Mouse (Mus musculus) MEL (cell line): ENCODE measurements at regions not wholly inside any gene's neighbourhood (a gene's known extent, or its start where the extent isn't known, plus 50 kb on each side); places are given as distances from the start of the nearest gene placed in this dataset.

Source experiments
- DNase-seq: peaks from one replicate; pipeline ENCODE4 v3.0.0; 2011; ENCODE audit warnings: low read depth, low spot score
- H3K27ac ChIP-seq: 2 replicates; pipeline ENCODE4 v1.5.1; 2012; ENCODE audit warnings: low read depth, mild to moderate bottlenecking, control low read depth, low read length, moderate library complexity; ENCODE audit not compliant: control insufficient read depth
- H3K27me3 ChIP-seq, 2 experiments: fragments of 150-350 bp in 1 of 2; sonication (generic) in 1 of 2; 2 replicates each; pipeline ENCODE4 v1.6.1; 2012; ENCODE audit warnings: low read length in 2 of 2, mild to moderate bottlenecking in 2 of 2, improper control_type of control experiment in 1 of 2, moderate library complexity in 1 of 2; ENCODE audit not compliant: insufficient read depth in 2 of 2, control insufficient read depth in 1 of 2
- H3K36me3 ChIP-seq, 2 experiments: 2 replicates each; pipeline ENCODE4 v1.6.1; 2012 to 2014; ENCODE audit warnings: low read length in 2 of 2, improper control_type of control experiment in 1 of 2, inconsistent platforms in 1 of 2, mild to moderate bottlenecking in 1 of 2; ENCODE audit not compliant: insufficient read depth in 2 of 2, control insufficient read depth in 1 of 2
- H3K4me1 ChIP-seq, 2 experiments: fragments of 150-350 bp in 1 of 2; sonication (generic) in 1 of 2; 2 replicates each; pipeline ENCODE4 v1.6.1; 2012; ENCODE audit warnings: low read length in 2 of 2, improper control_type of control experiment in 1 of 2, mild to moderate bottlenecking in 1 of 2; ENCODE audit not compliant: insufficient read depth in 2 of 2, control insufficient read depth in 1 of 2
- H3K4me3 ChIP-seq, 2 experiments: fragments of 150-350 bp in 1 of 2; sonication (generic) in 1 of 2; 2 replicates each; pipeline ENCODE4 v1.5.1; 2012; ENCODE audit warnings: low read depth in 2 of 2, low read length in 2 of 2, mild to moderate bottlenecking in 2 of 2, moderate library complexity in 2 of 2, control low read depth in 1 of 2, improper control_type of control experiment in 1 of 2; ENCODE audit not compliant: control insufficient read depth in 1 of 2, insufficient read depth in 1 of 2
- H3K79me2 ChIP-seq: 2 replicates; pipeline ENCODE4 v1.6.1; 2012; ENCODE audit warnings: mild to moderate bottlenecking, low read length, moderate library complexity; ENCODE audit not compliant: control insufficient read depth, poor library complexity, insufficient read depth
- H3K9ac ChIP-seq: 2 replicates; pipeline ENCODE4 v1.6.1; 2012; ENCODE audit warnings: low read depth, mild to moderate bottlenecking, control low read depth, low read length, moderate library complexity; ENCODE audit not compliant: control insufficient read depth, poor library complexity, severe bottlenecking
- H3K9me3 ChIP-seq: fragments of 150-350 bp; sonication (generic); replicated peaks from 2 replicates; pipeline ENCODE4 v1.6.1; 2012; ENCODE audit warnings: mild to moderate bottlenecking, low read length, improper control_type of control experiment, moderate library complexity; ENCODE audit not compliant: insufficient read depth
- BHLHE40 ChIP-seq: IDR thresholded peaks from 2 replicates; pipeline ENCODE4 v1.6.1; 2012; ENCODE audit warnings: low read depth, mild to moderate bottlenecking, inconsistent platforms, low read length, improper control_type of control experiment, borderline replicate concordance
- CTCF ChIP-seq, 3 experiments: IDR thresholded peaks in 2 of 3; conservative IDR thresholded peaks in 1 of 3; 2 replicates each; pipeline ENCODE4 v1.5.1; 2011 to 2012; ENCODE audit warnings: low read length in 3 of 3, low read depth in 2 of 3, mild to moderate bottlenecking in 2 of 3, improper control_type of control experiment in 1 of 3, inconsistent platforms in 1 of 3, mixed read lengths in 1 of 3, moderate library complexity in 1 of 3; ENCODE audit not compliant: control insufficient read depth in 1 of 3, insufficient read depth in 1 of 3, poor library complexity in 1 of 3, severe bottlenecking in 1 of 3
- E2F4 ChIP-seq: IDR thresholded peaks from 2 replicates; pipeline ENCODE4 v1.6.1; 2011; ENCODE audit warnings: low read depth, low read length, improper control_type of control experiment, borderline replicate concordance
- ELF1 ChIP-seq: IDR thresholded peaks from 2 replicates; pipeline ENCODE4 v1.6.1; 2014; ENCODE audit warnings: low read depth, mild to moderate bottlenecking, inconsistent platforms, low read length, improper control_type of control experiment, moderate library complexity
- EP300 ChIP-seq, 2 experiments: IDR thresholded peaks; 2 replicates each; pipeline ENCODE4 v1.6.1; 2011; ENCODE audit warnings: improper control_type of control experiment in 2 of 2, low read length in 2 of 2, low read depth in 1 of 2, mild to moderate bottlenecking in 1 of 2
- ETS1 ChIP-seq: IDR thresholded peaks from 2 replicates; pipeline ENCODE4 v1.6.1; 2012; ENCODE audit warnings: low read depth, mild to moderate bottlenecking, inconsistent platforms, low read length, improper control_type of control experiment, moderate library complexity
- GATA1 ChIP-seq: IDR thresholded peaks from 2 replicates; pipeline ENCODE4 v1.6.1; 2011; ENCODE audit warnings: low read depth, low read length, improper control_type of control experiment
- JUND ChIP-seq: IDR thresholded peaks from 2 replicates; pipeline ENCODE4 v1.6.1; 2011; ENCODE audit warnings: low read depth, mild to moderate bottlenecking, improper control_type of control experiment, low read length
- KAT2A ChIP-seq: conservative IDR thresholded peaks from 2 replicates; pipeline ENCODE4 v1.6.1; 2012; ENCODE audit warnings: low read depth, low read length, improper control_type of control experiment, inconsistent platforms
- MAX ChIP-seq: IDR thresholded peaks from 2 replicates; pipeline ENCODE4 v1.6.1; 2011; ENCODE audit warnings: low read length, improper control_type of control experiment
- MAZ ChIP-seq: IDR thresholded peaks from 2 replicates; pipeline ENCODE4 v1.6.1; 2012; ENCODE audit warnings: low read depth, mild to moderate bottlenecking, inconsistent platforms, low read length, improper control_type of control experiment
- MEF2A ChIP-seq: IDR thresholded peaks from 2 replicates; pipeline ENCODE4 v1.6.1; 2014; ENCODE audit warnings: low read depth, mild to moderate bottlenecking, inconsistent platforms, low read length, improper control_type of control experiment; ENCODE audit not compliant: poor library complexity, insufficient replicate concordance, severe bottlenecking; ENCODE audit errors: extremely low read depth
- MXI1 ChIP-seq: IDR thresholded peaks from 2 replicates; pipeline ENCODE4 v1.6.1; 2011; ENCODE audit warnings: mild to moderate bottlenecking, low read depth, low read length, improper control_type of control experiment
- MYC ChIP-seq: IDR thresholded peaks from 2 replicates; pipeline ENCODE4 v1.6.1; 2011; ENCODE audit warnings: low read depth, mild to moderate bottlenecking, low read length, improper control_type of control experiment, moderate library complexity
- NELFE ChIP-seq: IDR thresholded peaks from 2 replicates; pipeline ENCODE4 v1.6.1; 2011; ENCODE audit warnings: low read depth, low read length, improper control_type of control experiment
- POLR2A ChIP-seq, 2 experiments: IDR thresholded peaks; 2 replicates each; pipeline ENCODE4 v1.6.1; 2011 to 2012; ENCODE audit warnings: low read length in 2 of 2, mild to moderate bottlenecking in 2 of 2, control low read depth in 1 of 2, improper control_type of control experiment in 1 of 2, low read depth in 1 of 2, moderate library complexity in 1 of 2; ENCODE audit not compliant: control insufficient read depth in 1 of 2, insufficient read depth in 1 of 2, poor library complexity in 1 of 2
- POLR2AphosphoS2 ChIP-seq: IDR thresholded peaks from 2 replicates; pipeline ENCODE4 v1.6.1; 2011; ENCODE audit warnings: low read length, improper control_type of control experiment
- POLR2AphosphoS5 ChIP-seq: IDR thresholded peaks from 2 replicates; pipeline ENCODE4 v1.6.1; 2012; ENCODE audit warnings: low read depth, borderline replicate concordance, mild to moderate bottlenecking, inconsistent platforms, low read length, moderate library complexity, mixed read lengths
- SIN3A ChIP-seq: IDR thresholded peaks from 2 replicates; pipeline ENCODE4 v1.6.1; 2012; ENCODE audit warnings: low read length, improper control_type of control experiment, inconsistent platforms
- TAL1 ChIP-seq: IDR thresholded peaks from 2 replicates; pipeline ENCODE4 v1.6.1; 2012; ENCODE audit warnings: mild to moderate bottlenecking, inconsistent platforms, low read length, moderate library complexity, mixed read lengths
- TBP ChIP-seq: IDR thresholded peaks from 2 replicates; pipeline ENCODE4 v1.8.0; 2011; ENCODE audit warnings: low read depth, low read length, improper control_type of control experiment
- UBTF ChIP-seq: IDR thresholded peaks from 2 replicates; pipeline ENCODE4 v1.6.1; 2012; ENCODE audit warnings: low read depth, mild to moderate bottlenecking, inconsistent platforms, low read length, improper control_type of control experiment, moderate library complexity, borderline replicate concordance; ENCODE audit not compliant: insufficient read depth
- USF1 ChIP-seq: IDR thresholded peaks from 2 replicates; pipeline ENCODE4 v1.6.1; 2014; ENCODE audit warnings: low read depth, mild to moderate bottlenecking, inconsistent platforms, low read length, improper control_type of control experiment, moderate library complexity
- ZC3H11A ChIP-seq: IDR thresholded peaks from 2 replicates; pipeline ENCODE4 v1.6.1; 2012; ENCODE audit warnings: low read depth, mild to moderate bottlenecking, inconsistent platforms, low read length, improper control_type of control experiment
- ZKSCAN1 ChIP-seq: IDR thresholded peaks from 2 replicates; pipeline ENCODE4 v1.6.1; 2012; ENCODE audit warnings: low read depth, mild to moderate bottlenecking, inconsistent platforms, low read length, improper control_type of control experiment, moderate library complexity
- ZMIZ1 ChIP-seq: IDR thresholded peaks from 2 replicates; pipeline ENCODE4 v1.6.1; 2012; ENCODE audit warnings: low read depth, mild to moderate bottlenecking, inconsistent platforms, low read length, improper control_type of control experiment, moderate library complexity

DNA sequence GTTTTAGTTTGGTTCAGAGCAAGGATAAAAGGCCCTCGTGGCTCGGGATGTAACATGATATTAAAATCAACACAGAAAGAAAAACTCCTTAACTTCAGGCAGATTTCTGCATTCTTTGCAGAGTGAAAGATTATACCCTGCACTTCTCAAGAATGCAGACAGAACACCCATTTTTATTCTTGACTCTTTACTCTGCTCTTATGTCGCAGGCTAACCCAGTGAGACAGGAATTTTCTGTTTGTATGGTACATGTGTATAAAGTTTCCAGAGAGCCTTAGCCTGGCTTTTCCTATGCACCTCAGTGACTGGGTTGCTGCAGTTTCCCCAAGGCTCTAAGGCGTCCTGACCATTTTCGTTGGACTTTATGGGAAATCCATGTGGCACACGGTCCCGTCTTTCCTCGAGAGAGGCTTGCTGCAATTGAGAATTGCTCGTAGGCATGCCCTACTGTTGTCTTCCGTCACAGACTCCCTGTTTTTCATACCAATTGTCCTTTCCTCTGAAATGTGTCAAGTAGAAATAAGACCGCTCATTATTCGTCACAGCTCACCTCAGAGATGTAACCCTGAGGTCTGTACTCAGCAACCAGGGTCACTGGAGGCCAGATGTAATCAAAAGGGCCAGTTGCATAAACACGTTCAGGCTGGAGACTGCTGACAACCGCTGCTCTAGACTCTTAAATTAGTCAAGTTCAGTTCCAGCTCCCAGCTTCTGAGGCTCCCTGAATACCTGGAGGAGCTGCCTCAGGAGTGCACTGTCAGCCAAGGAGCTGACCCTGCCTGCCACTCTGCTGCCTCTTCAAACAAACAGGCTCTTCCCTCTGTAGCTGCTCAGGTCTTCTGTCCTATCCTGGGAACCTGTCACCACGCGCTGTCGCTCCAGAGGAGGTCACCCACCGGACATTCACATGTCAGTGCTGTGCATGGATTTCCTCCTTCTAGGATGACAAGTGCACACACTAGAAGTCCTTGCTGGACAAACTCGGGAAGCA is 160.2 kb upstream of the Cops8 start:
- TF ChIP-seq ETS1 (no peak), MEF2A (no peak), POLR2AphosphoS2 (no peak), CTCF (IDR thresholded peaks at IDR 0.05 in 2 of 3, conservative IDR thresholded peaks at IDR 0.05 in 1 of 3; ENCODE audit: control insufficient read depth in 1 of 3, insufficient read depth in 1 of 3, low read depth in 2 of 3, low read length in 3 of 3, poor library complexity in 1 of 3, severe bottlenecking in 1 of 3) (no peak), MAX (no peak), MYC (no peak), ZKSCAN1 (no peak), ELF1 (no peak), TAL1 (no peak), POLR2AphosphoS5 (no peak), SIN3A (no peak), BHLHE40 (no peak), GATA1 (no peak), UBTF (no peak), JUND (no peak), MAZ (no peak)
- TF ChIP-seq, all 39 proteins: peak for 0
- Histone ChIP-seq H3K79me2 (no peaks in the 10 kb centered on the region), H3K36me3 (no peaks in the 10 kb centered on the region), H3K4me3 (no peak overlapping the region), H3K4me1 (no peaks in the 10 kb centered on the region), H3K9me3 (no peaks in the 10 kb centered on the region), H3K27me3 (no peaks in the 10 kb centered on the region), H3K27ac (no peak overlapping the region), H3K9ac (no peak overlapping the region)
- no peak for DNase-seq

DNA sequence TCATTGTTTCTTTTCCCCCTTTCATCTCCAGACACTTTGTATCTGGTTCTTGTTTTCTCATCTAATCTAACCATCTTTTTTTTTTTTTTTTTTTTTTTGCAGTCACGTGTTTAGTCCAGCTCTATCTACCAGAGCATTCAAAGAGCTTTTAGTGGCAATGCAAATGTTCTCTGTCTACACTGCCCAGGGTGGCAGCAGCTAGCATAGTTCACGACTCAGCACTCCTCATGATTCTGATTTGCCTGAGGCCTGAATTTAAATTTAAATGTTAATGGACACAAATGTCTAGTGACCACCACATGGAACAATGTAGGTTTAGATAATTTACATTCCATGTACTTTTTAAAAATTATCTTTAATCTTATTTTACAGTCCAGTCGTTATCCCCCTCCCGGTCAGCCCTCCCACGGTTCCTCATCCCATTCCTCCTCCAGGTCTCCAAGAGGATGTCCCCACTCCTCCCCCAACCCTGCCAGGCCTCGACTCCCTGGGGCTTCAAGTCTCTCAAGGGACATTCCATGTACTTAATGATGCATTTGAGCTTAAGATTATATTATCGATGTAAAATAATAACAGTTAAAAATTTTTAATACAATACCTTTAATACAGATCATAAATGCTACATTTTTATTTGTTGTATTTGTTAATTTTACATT is 153.1 kb upstream of the Cops8 start:
- no peaks in the 10 kb centered on the region for H3K4me1 ChIP-seq
- no peak for DNase-seq
- no peak overlapping the region for H3K9ac ChIP-seq
- no peaks in the 10 kb centered on the region for H3K36me3 ChIP-seq
- no peak overlapping the region for H3K4me3 ChIP-seq
- no peak overlapping the region for H3K27ac ChIP-seq
- H3K27me3 ChIP-seq = no peaks in the 10 kb centered on the region
- no peak for TF ChIP-seq POLR2A (IDR thresholded peaks at IDR 0.05; ENCODE audit: control insufficient read depth in 1 of 2, insufficient read depth in 1 of 2, low read depth in 1 of 2, low read length in 2 of 2, poor library complexity in 1 of 2)
- no peak for TF ChIP-seq UBTF
- TF ChIP-seq KAT2A = no peak
- TF ChIP-seq MYC = no peak
- no peak for TF ChIP-seq E2F4
- TF ChIP-seq TBP = no peak
- no peak for TF ChIP-seq NELFE
- TF ChIP-seq MXI1 = no peak
- TF ChIP-seq EP300 (IDR thresholded peaks at IDR 0.05; ENCODE audit: low read depth in 1 of 2, low read length in 2 of 2) = no peak
- TF ChIP-seq ELF1 = no peak
- no peak for TF ChIP-seq ZMIZ1
- TF ChIP-seq SIN3A = no peak
- no peak for TF ChIP-seq ZC3H11A
- no peak for TF ChIP-seq MAX
- no peak for TF ChIP-seq USF1
- H3K9me3 ChIP-seq = no peaks in the 10 kb centered on the region
- no peaks in the 10 kb centered on the region for H3K79me2 ChIP-seq
